Mouse (Mus musculus) thymus, postnatal 0 days (tissue): ENCODE data around the gene Vsnl1. TPM values are rescaled to one million over a fixed set of nuclear protein-coding genes. Genes with fewer than 3 reads are reported as not detected.

Experiments
- DNase-seq: peaks from one replicate; pipeline ENCODE4 v3.0.0-alpha.2; 2015; ENCODE audit warnings: low spot score
- polyA plus RNA-seq: library from polyadenylated mRNA; unstranded; fragments of >200 nt; fragmentation: Nextera tagmentation; extraction: Ambion mirVana; gene quantifications from 2 replicates; pipeline ENCODE4 v1.2.1, GENCODE M21; 2015

Gene Vsnl1
- 0.14 and 0.17 TPM in 2 replicates for polyA plus RNA-seq

GRCm38 (mm10) chr12:11436497-11437265, at the start of gene Vsnl1:
TSS of gene Vsnl1 (minus strand) at chr12:11436613.
- no peak for DNase-seq

GRCm38 (mm10) chr12:11456632-11457031, 20.2 kb upstream of the Vsnl1 start:
- no peak for DNase-seq

GRCm38 (mm10) chr12:11456213-11456612, 19.8 kb upstream of the Vsnl1 start:
- no peak for DNase-seq

DNA sequence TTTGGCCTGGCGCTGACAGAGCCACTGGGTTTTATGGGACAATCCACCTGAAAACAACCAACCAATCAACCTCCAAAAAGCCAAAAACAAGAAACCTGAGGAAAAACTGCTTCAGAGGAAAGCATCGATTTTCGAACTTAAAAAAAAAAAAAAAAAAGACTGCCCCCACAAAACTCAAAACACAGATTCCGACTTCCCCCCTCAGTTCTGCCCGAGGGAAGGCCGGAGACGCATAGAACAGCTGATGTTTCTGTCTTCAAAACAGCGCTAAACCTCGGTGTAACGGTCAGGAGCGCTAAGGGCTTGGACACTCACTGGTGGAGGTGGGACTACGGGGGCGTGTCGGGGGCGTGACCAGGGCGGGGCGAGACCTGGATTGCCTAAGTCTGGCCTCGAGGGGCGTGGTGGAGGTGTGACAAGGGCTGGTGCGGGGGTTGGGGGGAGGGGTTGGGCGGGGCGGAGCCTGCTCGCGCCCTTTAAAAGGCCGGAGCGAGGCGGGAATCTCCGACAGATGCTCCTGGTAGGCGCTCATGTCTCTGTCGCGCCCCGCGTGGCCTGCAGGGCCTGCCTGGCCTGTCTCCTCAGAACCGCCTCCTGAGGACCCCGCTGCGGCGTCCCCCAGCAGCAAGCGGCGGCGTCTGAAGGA, 19.3 kb upstream of the Vsnl1 start, which contains the start of gene Rad51ap2:
Gene Rad51ap2, plus strand, starts transcription at position 531 of the 646 bp plus-strand sequence.
- DNase-seq, result peak; percentile 9

DNA sequence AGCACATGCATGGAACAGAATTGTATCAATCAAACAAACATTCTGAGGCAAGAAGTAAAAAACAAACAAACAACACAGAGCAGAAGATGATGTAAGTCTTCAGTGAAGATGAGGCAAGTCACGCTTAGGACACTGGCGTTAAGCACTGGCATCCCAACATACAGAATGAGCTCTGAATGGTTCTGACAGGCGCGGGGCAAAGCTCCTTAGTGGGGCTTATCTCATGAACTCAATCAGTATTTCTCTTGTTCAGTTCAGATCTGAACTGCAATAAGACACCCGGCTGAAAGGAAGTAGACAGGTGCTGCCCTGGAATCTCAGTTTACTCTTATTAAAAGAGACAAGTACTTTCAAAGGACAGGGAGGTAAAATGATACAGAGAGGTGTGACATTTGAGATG, 17.7 kb upstream of the Vsnl1 start:
- DNase-seq, result no peak

DNA sequence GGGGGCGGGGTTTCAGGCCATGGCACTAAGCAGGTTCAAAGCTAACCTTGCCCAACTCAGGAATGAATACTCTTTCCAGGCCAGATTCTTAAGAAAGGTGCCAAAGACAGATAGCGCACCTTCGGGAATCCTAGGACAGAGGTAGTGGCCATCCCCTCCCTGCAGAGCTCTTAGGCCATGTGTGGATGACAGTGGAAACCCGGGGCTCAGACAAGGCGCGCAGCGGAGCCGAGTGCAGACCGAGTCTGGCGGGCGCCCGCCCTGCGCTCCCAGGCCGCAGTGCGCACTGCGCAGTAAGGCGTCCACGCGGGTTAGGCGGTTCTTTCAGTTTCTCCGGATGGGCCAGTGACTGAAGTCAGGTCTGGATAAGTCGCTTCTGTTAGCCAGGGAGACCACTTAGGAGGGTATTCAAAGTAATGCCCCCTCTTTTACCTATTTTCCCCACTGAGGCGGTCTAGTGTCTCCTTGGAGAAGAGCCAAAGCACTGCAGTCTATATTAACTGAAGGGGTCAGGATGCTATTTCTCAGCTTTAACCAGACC, 1.6 kb upstream of the Vsnl1 start:
- DNase-seq, result no peak

- DNase-seq, result peak; percentile 11
Observed at GRCm38 (mm10) chr12:11437266-11437906, 973 bp upstream of the Vsnl1 start.

- DNase-seq, result no peak
Observed at GRCm38 (mm10) chr12:11436023-11436350, 426 bp downstream of the Vsnl1 start.

DNA sequence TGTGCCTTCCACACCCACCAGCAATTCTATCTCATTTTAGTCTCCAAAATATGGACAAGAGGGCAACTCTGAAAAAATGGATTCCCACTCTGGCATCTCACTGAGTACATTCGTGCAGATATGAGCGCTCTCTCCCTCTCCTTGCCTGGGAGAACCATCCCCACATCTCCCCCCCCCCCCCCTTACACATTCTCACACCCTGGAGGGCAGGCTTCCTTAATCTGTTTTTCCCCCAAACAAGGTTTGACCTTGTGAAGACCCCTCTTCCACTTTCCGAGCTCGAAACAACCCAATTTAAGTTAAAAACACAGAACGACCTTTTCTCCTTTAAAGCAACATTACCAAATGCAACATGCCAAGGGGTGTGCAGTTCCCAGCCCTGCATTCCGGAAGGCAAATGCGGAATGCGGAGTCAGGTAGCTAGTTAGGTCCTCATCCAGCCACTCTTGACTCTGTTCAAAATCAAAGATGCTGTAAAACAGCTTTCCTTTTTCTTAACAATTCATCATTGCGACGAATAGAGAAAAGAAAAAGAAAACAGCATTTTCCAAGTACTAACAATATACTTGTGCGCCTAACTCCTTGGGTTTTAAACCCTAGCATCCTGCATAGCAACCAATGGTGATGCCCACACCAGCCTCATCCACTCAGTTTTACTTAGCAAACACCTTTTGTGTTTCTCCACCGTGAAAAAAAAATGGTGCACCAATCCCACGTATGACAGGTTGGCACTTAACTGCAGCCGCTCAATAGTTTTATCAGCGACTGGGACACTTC, 979 bp downstream of the Vsnl1 start:
- DNase-seq, result no peak

- no peak for DNase-seq
Observed at GRCm38 (mm10) chr12:11434446-11434845, 2.0 kb downstream of the Vsnl1 start.

GRCm38 (mm10) chr12:11433716-11434115, 2.7 kb downstream of the Vsnl1 start:
- DNase-seq, result no peak

GRCm38 (mm10) chr12:11433126-11433525, 3.3 kb downstream of the Vsnl1 start:
- no peak for DNase-seq

GRCm38 (mm10) chr12:11427396-11427795, 9.0 kb downstream of the Vsnl1 start:
- DNase-seq, result no peak

- no peak for DNase-seq
Observed at GRCm38 (mm10) chr12:11418112-11418511, 18.3 kb downstream of the Vsnl1 start.

DNA sequence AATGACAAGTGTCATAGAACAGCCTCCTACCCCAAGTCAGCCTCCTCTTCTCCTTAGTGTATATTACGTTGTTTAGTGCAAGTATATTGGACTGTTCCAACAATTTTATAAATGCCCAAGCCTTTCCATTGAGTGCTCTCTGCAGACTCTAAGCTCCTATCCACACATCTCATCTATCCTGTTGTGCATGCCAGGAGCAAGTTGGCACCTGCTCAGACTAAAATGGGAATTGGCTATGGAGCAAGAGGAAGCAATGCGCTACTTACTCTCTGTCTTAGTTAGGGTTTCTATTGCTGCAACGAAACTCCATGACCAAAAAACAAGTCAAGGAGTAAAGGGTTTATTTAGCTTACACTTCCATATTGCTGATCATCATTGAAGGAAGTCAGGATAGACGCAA, 28.7 kb downstream of the Vsnl1 start:
- no peak for DNase-seq

DNA sequence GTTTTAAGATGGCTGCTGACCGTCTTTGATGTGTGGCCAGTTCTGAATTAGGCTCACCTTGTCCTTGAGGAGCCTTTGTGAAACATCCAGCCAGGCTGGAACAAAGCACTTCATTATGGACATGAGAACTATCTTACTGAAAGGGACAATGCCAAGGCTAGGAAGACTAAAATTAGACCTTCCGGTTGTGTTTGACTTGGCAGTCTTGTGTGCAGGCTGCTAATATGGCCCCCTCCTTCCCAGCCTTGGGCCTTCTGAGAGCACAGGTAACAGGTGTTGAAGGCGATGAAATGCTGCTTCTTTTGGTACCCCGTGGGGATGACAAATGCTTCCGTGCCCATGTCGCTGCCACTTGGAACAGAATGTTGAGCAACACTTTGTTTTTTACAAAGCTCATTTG, 37.6 kb downstream of the Vsnl1 start:
- no peak for DNase-seq

DNA sequence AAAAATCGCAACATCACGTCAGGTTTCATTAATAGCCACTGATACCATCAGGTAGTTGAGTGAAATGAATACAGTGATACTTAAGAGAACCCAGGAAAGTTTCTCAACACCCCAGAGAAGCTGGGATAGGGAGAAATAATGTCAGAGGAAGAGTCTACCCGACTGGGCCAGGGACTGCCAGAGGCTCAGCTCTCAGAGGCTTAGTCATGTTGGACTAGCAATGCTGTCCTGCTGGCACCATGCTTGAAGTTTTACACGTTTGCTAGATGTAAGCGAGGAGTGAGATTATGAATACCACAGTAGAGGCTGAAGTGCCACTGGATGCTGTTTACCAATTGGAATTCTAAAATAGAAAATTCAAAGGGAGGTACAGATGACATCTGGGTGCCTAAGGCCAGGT, 39.4 kb downstream of the Vsnl1 start:
- no peak for DNase-seq

GRCm38 (mm10) chr12:11395470-11395869, 40.9 kb downstream of the Vsnl1 start:
- DNase-seq, result no peak

- DNase-seq, result no peak
Observed at GRCm38 (mm10) chr12:11392525-11392924, 43.9 kb downstream of the Vsnl1 start.

GRCm38 (mm10) chr12:11391244-11391949, 45.0 kb downstream of the Vsnl1 start:
- DNase-seq, result no peak

- DNase-seq, result no peak
Observed at GRCm38 (mm10) chr12:11389141-11389540, 47.3 kb downstream of the Vsnl1 start.
